Mouse (Mus musculus) MEL (cell line): ENCODE measurements around the gene Ergic1. TPM values are rescaled to one million over a fixed set of nuclear protein-coding genes. Genes with fewer than 3 reads are reported as not detected.

Experiments
- DNase-seq: peaks from one replicate; pipeline ENCODE4 v3.0.0; 2011; ENCODE audit warnings: low read depth, low spot score
- H3K27ac ChIP-seq: 2 replicates; pipeline ENCODE4 v1.5.1; 2012; ENCODE audit warnings: low read depth, mild to moderate bottlenecking, control low read depth, low read length, moderate library complexity; ENCODE audit not compliant: control insufficient read depth
- H3K27me3 ChIP-seq, 2 experiments: fragments of 150-350 bp in 1 of 2; sonication (generic) in 1 of 2; 2 replicates each; pipeline ENCODE4 v1.6.1; 2012; ENCODE audit warnings: low read length in 2 of 2, mild to moderate bottlenecking in 2 of 2, improper control_type of control experiment in 1 of 2, moderate library complexity in 1 of 2; ENCODE audit not compliant: insufficient read depth in 2 of 2, control insufficient read depth in 1 of 2
- H3K36me3 ChIP-seq, 2 experiments: 2 replicates each; pipeline ENCODE4 v1.6.1; 2012 to 2014; ENCODE audit warnings: low read length in 2 of 2, improper control_type of control experiment in 1 of 2, inconsistent platforms in 1 of 2, mild to moderate bottlenecking in 1 of 2; ENCODE audit not compliant: insufficient read depth in 2 of 2, control insufficient read depth in 1 of 2
- H3K4me1 ChIP-seq, 2 experiments: fragments of 150-350 bp in 1 of 2; sonication (generic) in 1 of 2; 2 replicates each; pipeline ENCODE4 v1.6.1; 2012; ENCODE audit warnings: low read length in 2 of 2, improper control_type of control experiment in 1 of 2, mild to moderate bottlenecking in 1 of 2; ENCODE audit not compliant: insufficient read depth in 2 of 2, control insufficient read depth in 1 of 2
- H3K4me3 ChIP-seq, 2 experiments: fragments of 150-350 bp in 1 of 2; sonication (generic) in 1 of 2; 2 replicates each; pipeline ENCODE4 v1.5.1; 2012; ENCODE audit warnings: low read depth in 2 of 2, low read length in 2 of 2, mild to moderate bottlenecking in 2 of 2, moderate library complexity in 2 of 2, control low read depth in 1 of 2, improper control_type of control experiment in 1 of 2; ENCODE audit not compliant: control insufficient read depth in 1 of 2, insufficient read depth in 1 of 2
- H3K79me2 ChIP-seq: 2 replicates; pipeline ENCODE4 v1.6.1; 2012; ENCODE audit warnings: mild to moderate bottlenecking, low read length, moderate library complexity; ENCODE audit not compliant: control insufficient read depth, poor library complexity, insufficient read depth
- H3K9ac ChIP-seq: 2 replicates; pipeline ENCODE4 v1.6.1; 2012; ENCODE audit warnings: low read depth, mild to moderate bottlenecking, control low read depth, low read length, moderate library complexity; ENCODE audit not compliant: control insufficient read depth, poor library complexity, severe bottlenecking
- H3K9me3 ChIP-seq: fragments of 150-350 bp; sonication (generic); replicated peaks from 2 replicates; pipeline ENCODE4 v1.6.1; 2012; ENCODE audit warnings: mild to moderate bottlenecking, low read length, improper control_type of control experiment, moderate library complexity; ENCODE audit not compliant: insufficient read depth
- CHD2 ChIP-seq: IDR thresholded peaks from 2 replicates; pipeline ENCODE4 v1.6.1; 2011; ENCODE audit warnings: low read length, improper control_type of control experiment
- CTCF ChIP-seq, 3 experiments: IDR thresholded peaks in 2 of 3; conservative IDR thresholded peaks in 1 of 3; 2 replicates each; pipeline ENCODE4 v1.5.1; 2011 to 2012; ENCODE audit warnings: low read length in 3 of 3, low read depth in 2 of 3, mild to moderate bottlenecking in 2 of 3, improper control_type of control experiment in 1 of 3, inconsistent platforms in 1 of 3, mixed read lengths in 1 of 3, moderate library complexity in 1 of 3; ENCODE audit not compliant: control insufficient read depth in 1 of 3, insufficient read depth in 1 of 3, poor library complexity in 1 of 3, severe bottlenecking in 1 of 3
- ETS1 ChIP-seq: IDR thresholded peaks from 2 replicates; pipeline ENCODE4 v1.6.1; 2012; ENCODE audit warnings: low read depth, mild to moderate bottlenecking, inconsistent platforms, low read length, improper control_type of control experiment, moderate library complexity
- HCFC1 ChIP-seq: IDR thresholded peaks from 2 replicates; pipeline ENCODE4 v1.6.1; 2012; ENCODE audit warnings: low read depth, mild to moderate bottlenecking, inconsistent platforms, low read length, improper control_type of control experiment, moderate library complexity
- KAT2A ChIP-seq: conservative IDR thresholded peaks from 2 replicates; pipeline ENCODE4 v1.6.1; 2012; ENCODE audit warnings: low read depth, low read length, improper control_type of control experiment, inconsistent platforms
- MAFK ChIP-seq: IDR thresholded peaks from 2 replicates; pipeline ENCODE4 v1.6.1; 2011; ENCODE audit warnings: low read depth, mild to moderate bottlenecking, low read length, improper control_type of control experiment, borderline replicate concordance
- MAZ ChIP-seq: IDR thresholded peaks from 2 replicates; pipeline ENCODE4 v1.6.1; 2012; ENCODE audit warnings: low read depth, mild to moderate bottlenecking, inconsistent platforms, low read length, improper control_type of control experiment
- MXI1 ChIP-seq: IDR thresholded peaks from 2 replicates; pipeline ENCODE4 v1.6.1; 2011; ENCODE audit warnings: mild to moderate bottlenecking, low read depth, low read length, improper control_type of control experiment
- NRF1 ChIP-seq: IDR thresholded peaks from 2 replicates; pipeline ENCODE4 v1.6.1; 2014; ENCODE audit warnings: low read depth, mild to moderate bottlenecking, inconsistent platforms, low read length, improper control_type of control experiment, moderate library complexity; ENCODE audit not compliant: poor library complexity, insufficient read depth, severe bottlenecking
- POLR2AphosphoS2 ChIP-seq: IDR thresholded peaks from 2 replicates; pipeline ENCODE4 v1.6.1; 2011; ENCODE audit warnings: low read length, improper control_type of control experiment
- POLR2AphosphoS5 ChIP-seq: IDR thresholded peaks from 2 replicates; pipeline ENCODE4 v1.6.1; 2012; ENCODE audit warnings: low read depth, borderline replicate concordance, mild to moderate bottlenecking, inconsistent platforms, low read length, moderate library complexity, mixed read lengths
- RAD21 ChIP-seq: IDR thresholded peaks from 2 replicates; pipeline ENCODE4 v1.6.1; 2011; ENCODE audit warnings: mild to moderate bottlenecking, low read depth, low read length, improper control_type of control experiment
- SMC3 ChIP-seq: IDR thresholded peaks from 2 replicates; pipeline ENCODE4 v1.6.1; 2011; ENCODE audit warnings: low read depth, low read length, improper control_type of control experiment
- TBP ChIP-seq: IDR thresholded peaks from 2 replicates; pipeline ENCODE4 v1.8.0; 2011; ENCODE audit warnings: low read depth, low read length, improper control_type of control experiment
- TCF12 ChIP-seq: IDR thresholded peaks from 2 replicates; pipeline ENCODE4 v1.6.1; 2014; ENCODE audit warnings: low read depth, mild to moderate bottlenecking, inconsistent platforms, low read length, improper control_type of control experiment, moderate library complexity
- UBTF ChIP-seq: IDR thresholded peaks from 2 replicates; pipeline ENCODE4 v1.6.1; 2012; ENCODE audit warnings: low read depth, mild to moderate bottlenecking, inconsistent platforms, low read length, improper control_type of control experiment, moderate library complexity, borderline replicate concordance; ENCODE audit not compliant: insufficient read depth
- ZC3H11A ChIP-seq: IDR thresholded peaks from 2 replicates; pipeline ENCODE4 v1.6.1; 2012; ENCODE audit warnings: low read depth, mild to moderate bottlenecking, inconsistent platforms, low read length, improper control_type of control experiment
- ZNF384 ChIP-seq: IDR thresholded peaks from 2 replicates; pipeline ENCODE4 v1.6.1; 2012; ENCODE audit warnings: low read depth, mild to moderate bottlenecking, inconsistent platforms, low read length, improper control_type of control experiment
- polyA plus RNA-seq, 2 experiments: library from polyadenylated mRNA; stranded (reverse) in 1 of 2; unstranded in 1 of 2; fragments of >175 nt in 1 of 2; fragments of >200 nt in 1 of 2; gene quantifications; 2 replicates each; pipeline versions ENCODE4 v1.2.1 to v1.2.4; 2012; ENCODE audit warnings: low replicate concordance in 2 of 2, low read depth in 1 of 2; ENCODE audit not compliant: insufficient read length in 2 of 2, insufficient read depth in 1 of 2, missing spikeins in 1 of 2
- total RNA-seq: library from RNA; depleted of rRNA; stranded (reverse); fragments of 300-350 nt; gene quantifications from 2 replicates; pipeline ENCODE4 v1.2.3, GENCODE M21; 2012

Ergic1 gene
- total and polyA plus RNA-seq, 3 experiments, result 78.5 to 730 (median 95.6) TPM

DNA sequence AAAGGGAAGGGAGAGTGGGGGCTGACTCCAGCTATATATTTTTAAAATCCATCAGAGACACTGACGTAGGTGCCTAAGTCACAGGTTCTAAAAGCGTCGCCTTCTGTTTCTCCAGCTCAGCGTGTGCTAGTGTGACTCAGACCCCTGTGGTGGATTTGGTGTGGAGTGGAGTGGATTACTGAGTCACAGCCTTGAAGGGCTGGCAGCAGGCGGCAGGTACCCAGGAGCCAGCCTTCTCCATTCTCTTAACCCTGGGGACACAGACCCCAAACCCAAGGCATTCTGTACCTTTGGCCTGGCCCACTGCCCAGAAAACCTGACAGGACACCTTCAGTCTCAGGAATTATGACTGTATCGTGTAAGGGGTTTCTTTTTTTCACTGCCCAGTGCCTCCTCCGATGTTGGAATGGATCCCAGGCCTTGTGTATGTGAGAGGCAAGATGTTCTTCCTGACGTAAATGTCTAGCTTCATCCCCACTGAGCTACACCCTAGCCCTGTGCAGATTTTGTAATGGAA, 70.6 kb downstream of the Ergic1 start:
- H3K4me3 ChIP-seq, result no peak overlapping the region
- H3K9ac ChIP-seq, result no peak overlapping the region
- no peaks in the 10 kb centered on the region for H3K4me1 ChIP-seq
- DNase-seq, result no peak
- no peaks in the 10 kb centered on the region; a peak in 1 of 4 replicates for H3K36me3 ChIP-seq
- H3K27me3 ChIP-seq, result no peaks in the 10 kb centered on the region
- no peaks in the 10 kb centered on the region for H3K9me3 ChIP-seq
- TF ChIP-seq UBTF (no peak), TBP (no peak), POLR2AphosphoS5 (no peak), SMC3 (no peak), NRF1 (no peak), CTCF (IDR thresholded peaks at IDR 0.05 in 2 of 3, conservative IDR thresholded peaks at IDR 0.05 in 1 of 3; ENCODE audit: control insufficient read depth in 1 of 3, insufficient read depth in 1 of 3, low read depth in 2 of 3, low read length in 3 of 3, poor library complexity in 1 of 3, severe bottlenecking in 1 of 3) (no peak), MAZ (no peak)
- H3K27ac ChIP-seq, result no peak overlapping the region
- H3K79me2 ChIP-seq, result no peaks in the 10 kb centered on the region

DNA sequence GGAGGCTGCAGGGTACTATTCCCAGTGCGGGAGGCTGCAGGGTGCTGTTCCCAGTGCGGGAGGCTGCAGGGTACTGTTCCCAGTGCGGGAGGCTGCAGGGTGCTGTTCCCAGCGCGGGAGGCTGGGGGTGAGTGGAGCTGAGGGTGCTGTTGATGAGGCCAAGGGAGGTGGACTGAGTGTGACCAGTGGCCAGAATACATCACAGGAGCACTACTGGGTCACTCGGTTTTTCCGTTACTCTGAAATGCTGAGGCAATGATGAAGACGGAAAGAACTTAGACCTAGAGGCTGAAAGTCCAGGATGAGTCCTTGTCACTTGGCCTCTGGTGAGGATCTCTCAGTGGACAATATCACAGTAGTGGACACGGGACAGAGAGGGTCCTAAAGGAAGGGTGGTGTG, 71.9 kb downstream of the Ergic1 start:
- H3K4me3 ChIP-seq, result no peak overlapping the region
- DNase-seq, result no peak
- H3K27ac ChIP-seq, result no peak overlapping the region
- no peaks in the 10 kb centered on the region for H3K4me1 ChIP-seq
- no peaks in the 10 kb centered on the region for H3K27me3 ChIP-seq
- H3K36me3 ChIP-seq, result no peaks in the 10 kb centered on the region; a peak in 1 of 4 replicates
- no peak overlapping the region for H3K9ac ChIP-seq
- no peaks in the 10 kb centered on the region for H3K79me2 ChIP-seq
- TF ChIP-seq TCF12, result no peak
- no peak for TF ChIP-seq HCFC1
- TF ChIP-seq ZNF384, result no peak
- TF ChIP-seq CHD2, result no peak
- TF ChIP-seq MXI1, result no peak
- TF ChIP-seq RAD21, result no peak
- TF ChIP-seq MAFK, result no peak
- no peak for TF ChIP-seq POLR2AphosphoS2
- TF ChIP-seq KAT2A, result no peak
- TF ChIP-seq ZC3H11A, result no peak
- TF ChIP-seq ETS1, result no peak
- no peaks in the 10 kb centered on the region for H3K9me3 ChIP-seq
